Mouse (Mus musculus) kidney, adult 2 months (tissue): ENCODE data around the gene Rapgef2. TPM values are rescaled to one million over a fixed set of nuclear protein-coding genes. Genes with fewer than 3 reads are reported as not detected.

ENCODE experiments used
- DNase-seq: peaks from one replicate; pipeline ENCODE4 v3.0.0; 2021
- H3K27ac ChIP-seq: fragments of 200-500 bp; 2 replicates; pipeline ENCODE4 v1.5.1; 2012; ENCODE audit warnings: low read depth, low read length, control low read depth, inconsistent platforms; ENCODE audit not compliant: insufficient read depth
- H3K27me3 ChIP-seq: fragments of 200-500 bp; replicated peaks from 2 replicates; pipeline ENCODE4 v1.6.1; 2012; ENCODE audit warnings: mild to moderate bottlenecking, moderate library complexity, low read length, inconsistent platforms; ENCODE audit not compliant: control insufficient read depth, insufficient read depth
- H3K36me3 ChIP-seq: fragments of 200-500 bp; 2 replicates; pipeline ENCODE4 v1.6.1; 2012; ENCODE audit warnings: mild to moderate bottlenecking, moderate library complexity, low read length, inconsistent platforms; ENCODE audit not compliant: control insufficient read depth, insufficient read depth
- H3K4me1 ChIP-seq: fragments of 200-500 bp; 2 replicates; pipeline ENCODE4 v1.6.1; 2011; ENCODE audit warnings: low read length; ENCODE audit not compliant: control insufficient read depth, insufficient read depth
- H3K4me3 ChIP-seq: fragments of 200-500 bp; 2 replicates; pipeline ENCODE4 v1.5.1; 2011; ENCODE audit warnings: mild to moderate bottlenecking, low read depth, low read length, control low read depth; ENCODE audit not compliant: insufficient read depth
- CTCF ChIP-seq: fragments of 200-500 bp; conservative IDR thresholded peaks from 2 replicates; pipeline ENCODE4 v1.5.1; 2011; ENCODE audit warnings: low read depth, mild to moderate bottlenecking, control low read depth, low read length, moderate library complexity, mixed read lengths; ENCODE audit not compliant: insufficient read depth, insufficient read length
- POLR2A ChIP-seq: fragments of 200-500 bp; IDR thresholded peaks from one replicate; pipeline ENCODE4 v1.6.1; 2011; ENCODE audit warnings: low read depth, low read length, control low read depth
- WGBS: fragments of 180-500 bp; shearing (Covaris S2); methylation state at CpG from one replicate; pipeline ENCODE4 v1.1.7; 2018; 5-methylcytosine and 5-hydroxymethylcytosine counted together
- polyA plus RNA-seq: library from polyadenylated mRNA; depleted of rRNA; stranded (reverse); fragments of >200 nt; gene quantifications from 2 replicates; pipeline ENCODE4 v1.2.3, GENCODE M21; 2012

Gene Rapgef2
- polyA plus RNA-seq, 1 experiment, result 7.6 TPM

DNA sequence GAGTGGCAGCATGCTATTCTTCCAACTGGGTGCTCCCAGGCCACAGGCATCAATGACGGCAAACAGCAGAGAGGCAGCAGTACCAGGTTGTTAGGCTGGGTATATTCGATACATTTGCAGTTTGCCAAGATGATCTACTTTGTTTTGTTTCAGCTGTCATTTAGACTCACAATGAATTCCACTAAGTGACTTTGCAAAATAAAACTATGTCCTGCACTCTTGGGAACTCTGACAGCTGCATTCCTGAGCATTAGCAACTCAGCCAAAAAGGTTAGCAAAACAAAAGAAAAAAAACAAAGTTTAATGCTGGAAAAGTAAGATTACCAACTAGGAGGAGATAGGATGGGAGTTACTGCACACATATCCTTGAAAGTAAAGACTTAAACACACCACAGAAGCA lies 3.3 kb downstream of the Rapgef2 start:
- Histone ChIP-seq H3K27ac (0 out of 2 replicates have a peak overlapping the region, but pooled peaks have one; percentile 40), H3K4me1 (peaks cover 33% of the 10 kb centered on the region), H3K4me3 (peak overlapping the region; percentile 26; the same call in 1 of the 2 replicates), H3K27me3 (no peaks in the 10 kb centered on the region), H3K36me3 (no peaks in the 10 kb centered on the region)
- DNase-seq, result peak; percentile 45
- whole genome bisulfite sequencing, result 13% methylated on average over 2 of the region's 2 CpGs
- TF ChIP-seq POLR2A, result no peak
- TF ChIP-seq CTCF, result no peak

DNA sequence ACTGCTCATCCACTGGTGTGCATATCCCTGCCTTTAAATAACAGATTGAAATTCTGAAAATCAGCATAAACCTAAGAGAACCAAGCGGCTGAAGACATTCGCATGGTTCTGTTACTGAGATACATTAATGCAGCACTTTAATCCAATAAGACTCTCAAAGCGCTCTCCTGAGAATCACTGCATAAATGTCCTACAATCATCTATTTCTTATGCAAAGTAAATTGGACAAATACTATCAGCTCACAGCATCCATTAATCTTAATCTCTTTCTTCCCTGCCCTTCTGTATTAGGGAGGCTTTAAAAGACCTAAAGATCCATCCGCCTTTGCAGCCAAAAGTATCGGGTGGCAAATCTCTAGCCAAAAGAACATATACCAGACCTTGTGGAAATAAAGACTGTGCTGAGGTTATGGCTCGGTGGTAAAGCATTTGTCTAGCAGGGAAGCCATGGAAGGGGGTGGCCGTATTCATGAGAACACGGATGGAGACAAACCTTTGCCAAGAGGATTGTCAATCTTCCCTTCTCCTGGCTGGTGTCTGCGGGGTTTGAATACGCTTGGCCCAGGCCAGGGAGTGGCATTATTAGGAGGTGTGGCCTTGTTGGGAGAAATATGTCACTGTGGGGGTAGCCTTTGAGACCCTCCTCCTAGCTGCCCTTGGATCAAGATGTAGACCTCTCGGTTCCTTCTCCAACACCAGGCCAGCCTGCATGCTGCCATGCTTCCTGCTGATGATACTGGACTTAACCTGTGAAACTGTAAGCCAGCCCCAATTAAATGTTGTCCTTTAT lies 10.3 kb downstream of the Rapgef2 start:
- TF ChIP-seq CTCF (no peak), POLR2A (no peak)
- DNase-seq, result no peak
- H3K4me3 ChIP-seq, result no peak overlapping the region
- H3K27me3 ChIP-seq, result no peaks in the 10 kb centered on the region
- no peak overlapping the region for H3K27ac ChIP-seq
- H3K36me3 ChIP-seq, result no peaks in the 10 kb centered on the region
- 88% methylated on average over 11 of the region's 11 CpGs for WGBS
- H3K4me1 ChIP-seq, result peaks cover 21% of the 10 kb centered on the region; the same call in 1 of the 2 replicates

GRCm38 (mm10) chr3:79273350-79273749 lies 13.0 kb downstream of the Rapgef2 start:
- Histone ChIP-seq H3K27ac (no peak overlapping the region), H3K27me3 (no peaks in the 10 kb centered on the region), H3K4me3 (no peak overlapping the region), H3K36me3 (no peaks in the 10 kb centered on the region), H3K4me1 (peaks cover 15% of the 10 kb centered on the region; the same call in 1 of the 2 replicates)
- TF ChIP-seq CTCF, result no peak
- TF ChIP-seq POLR2A, result no peak
- no peak for DNase-seq
- WGBS, result 29% methylated on average over 1 of the region's 1 CpGs

- no peak for DNase-seq
- H3K36me3 ChIP-seq, result no peaks in the 10 kb centered on the region
These were observed 13.4 kb downstream of the Rapgef2 start for GRCm38 (mm10) chr3:79272939-79273338.

GRCm38 (mm10) chr3:79270980-79271555 lies 15.2 kb downstream of the Rapgef2 start:
- H3K27me3 ChIP-seq, result no peaks in the 10 kb centered on the region
- no peaks in the 10 kb centered on the region for H3K36me3 ChIP-seq
- 79% methylated on average over 12 of the region's 12 CpGs for WGBS
- peaks cover 9% of the 10 kb centered on the region; the same call in 1 of the 2 replicates for H3K4me1 ChIP-seq
- DNase-seq, result no peak
- H3K4me3 ChIP-seq, result no peak overlapping the region
- H3K27ac ChIP-seq, result no peak overlapping the region
- TF ChIP-seq CTCF, result no peak

More at GRCm38 (mm10) chr3:79272939-79273338, 13.4 kb downstream of the Rapgef2 start:
- Histone ChIP-seq H3K27me3 (no peaks in the 10 kb centered on the region), H3K4me1 (peaks cover 12% of the 10 kb centered on the region; the same call in 1 of the 2 replicates), H3K4me3 (no peak overlapping the region), H3K27ac (no peak overlapping the region)
- WGBS, result 54% methylated on average over 4 of the region's 4 CpGs
- TF ChIP-seq CTCF, result no peak
- no peak for TF ChIP-seq POLR2A

GRCm38 (mm10) chr3:79269872-79270271 lies 16.4 kb downstream of the Rapgef2 start:
- TF ChIP-seq CTCF (no peak), POLR2A (no peak)
- WGBS, result 90% methylated on average over 8 of the region's 8 CpGs
- no peak overlapping the region for H3K4me3 ChIP-seq
- H3K36me3 ChIP-seq, result no peaks in the 10 kb centered on the region
- DNase-seq, result no peak
- H3K27ac ChIP-seq, result no peak overlapping the region
- peaks cover 9% of the 10 kb centered on the region; the same call in 1 of the 2 replicates for H3K4me1 ChIP-seq
- no peaks in the 10 kb centered on the region for H3K27me3 ChIP-seq

GRCm38 (mm10) chr3:79266976-79267375 lies 19.3 kb downstream of the Rapgef2 start:
- WGBS, result 83% methylated on average over 6 of the region's 6 CpGs
- TF ChIP-seq POLR2A (no peak), CTCF (no peak)

More at GRCm38 (mm10) chr3:79266976-79267375, 19.3 kb downstream of the Rapgef2 start:
- H3K36me3 ChIP-seq, result no peaks in the 10 kb centered on the region
- H3K27me3 ChIP-seq, result no peaks in the 10 kb centered on the region
- H3K27ac ChIP-seq, result no peak overlapping the region
- no peak for DNase-seq
- H3K4me3 ChIP-seq, result no peak overlapping the region
- peaks cover 8% of the 10 kb centered on the region; the same call in 1 of the 2 replicates for H3K4me1 ChIP-seq
